Mouse (Mus musculus) cerebellum, adult 9-11 months (tissue): ENCODE measurements around the gene Cap2.

Experiments used
- DNase-seq: peaks from one replicate; pipeline ENCODE4 v3.0.0; 2022

Gene Cap2

GRCm38 (mm10) chr13:46501800-46502389 is at the start of gene Cap2:
TSS of gene Cap2 (plus strand) at chr13:46501848.
- DNase-seq, result peak; percentile 90

DNA sequence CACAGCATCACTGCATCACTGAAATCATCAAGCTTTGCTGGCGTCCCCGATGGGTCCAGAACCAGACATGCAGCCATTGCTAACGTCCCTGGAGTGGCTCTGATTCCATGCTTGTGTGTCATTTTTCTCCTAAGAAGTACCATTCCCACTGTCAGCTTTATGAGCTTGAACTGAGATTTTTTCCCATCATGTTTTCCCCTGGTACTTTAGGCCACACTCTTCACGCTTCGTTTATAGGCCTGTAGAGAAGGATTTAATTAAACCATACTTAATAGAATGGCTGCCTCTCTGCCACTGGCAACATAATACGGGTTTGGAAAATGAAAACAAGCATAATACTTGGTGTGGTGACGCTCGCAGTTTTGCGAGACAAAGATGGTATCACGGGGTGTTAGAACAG is 42.1 kb upstream of the Cap2 start:
- DNase-seq, result no peak

DNA sequence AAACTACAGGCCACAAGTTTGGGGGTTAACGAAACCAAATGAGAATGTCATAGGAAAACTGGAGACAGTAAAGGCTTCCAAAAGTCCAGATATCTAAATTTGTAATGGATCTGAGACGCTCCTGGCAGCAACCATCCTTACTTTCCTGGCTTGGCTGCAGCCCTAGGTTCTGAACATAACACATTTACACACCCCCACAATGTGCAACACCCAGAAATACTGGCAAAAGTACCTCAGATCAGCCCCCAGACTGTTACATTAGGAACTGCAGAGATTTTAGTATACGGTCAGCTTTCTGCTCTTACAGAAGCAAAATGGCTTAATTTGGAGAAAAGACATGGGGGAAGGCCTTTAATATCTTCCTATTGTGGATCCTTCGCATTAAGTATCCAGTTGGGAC is 39.4 kb upstream of the Cap2 start:
- no peak for DNase-seq

DNA sequence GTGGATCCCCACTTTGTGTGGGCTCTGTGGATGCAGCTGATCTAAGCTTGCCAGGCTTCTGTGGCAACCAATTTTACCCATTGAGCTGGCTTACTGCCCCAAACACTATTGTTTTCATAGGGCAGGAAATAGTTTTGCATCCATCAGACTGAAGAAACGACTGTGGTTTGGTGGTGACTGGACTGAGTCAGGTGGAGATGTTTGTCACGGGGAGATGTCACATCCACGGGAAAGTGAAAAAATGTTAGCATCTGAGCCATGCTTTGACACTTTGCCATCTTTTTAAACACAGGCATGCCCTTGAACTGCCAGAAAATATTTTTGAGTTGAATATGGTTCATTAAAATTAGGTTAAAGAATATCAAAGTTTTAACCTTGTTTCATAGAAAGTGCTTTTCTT is 37.9 kb upstream of the Cap2 start:
- no peak for DNase-seq

DNA sequence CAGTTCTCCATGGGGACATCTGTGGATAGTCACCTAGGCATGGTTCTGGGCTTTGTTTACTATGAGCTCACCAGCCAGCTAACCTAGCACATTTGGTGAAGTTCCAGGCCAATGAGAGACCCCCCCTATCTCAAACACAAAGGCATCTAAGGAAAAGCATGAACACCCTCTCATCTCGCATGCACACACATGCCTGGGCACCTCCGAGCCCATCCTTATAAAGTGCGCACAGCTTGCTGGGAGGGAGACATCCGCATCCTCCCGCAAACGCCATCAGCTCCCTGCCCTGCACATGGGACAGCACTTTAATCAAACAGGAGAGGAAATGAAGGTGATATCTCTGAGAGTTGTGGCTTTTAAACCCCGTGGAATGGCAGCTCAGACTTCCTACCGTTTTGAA is 33.4 kb upstream of the Cap2 start:
- no peak for DNase-seq

DNA sequence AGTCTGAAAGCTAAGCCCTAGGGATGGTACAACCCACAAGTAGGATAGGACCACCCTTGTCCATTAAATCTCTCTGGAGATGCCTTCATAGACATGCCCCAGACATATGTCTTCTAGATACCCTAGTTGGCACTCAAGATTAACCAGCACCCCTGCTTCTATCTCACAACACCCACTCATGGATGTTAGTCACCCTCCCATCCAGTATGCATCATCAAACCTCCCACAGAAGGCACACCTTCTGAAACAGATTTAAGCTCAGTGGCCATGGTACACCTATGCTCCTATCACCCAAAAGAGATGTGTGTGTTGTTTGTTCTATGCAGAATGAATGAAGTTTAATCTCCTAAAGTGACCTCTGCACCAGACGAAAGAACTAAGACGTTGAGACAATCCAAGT is 32.1 kb upstream of the Cap2 start:
- DNase-seq, result no peak

GRCm38 (mm10) chr13:46481271-46481670 is 20.4 kb upstream of the Cap2 start:
- no peak for DNase-seq

DNA sequence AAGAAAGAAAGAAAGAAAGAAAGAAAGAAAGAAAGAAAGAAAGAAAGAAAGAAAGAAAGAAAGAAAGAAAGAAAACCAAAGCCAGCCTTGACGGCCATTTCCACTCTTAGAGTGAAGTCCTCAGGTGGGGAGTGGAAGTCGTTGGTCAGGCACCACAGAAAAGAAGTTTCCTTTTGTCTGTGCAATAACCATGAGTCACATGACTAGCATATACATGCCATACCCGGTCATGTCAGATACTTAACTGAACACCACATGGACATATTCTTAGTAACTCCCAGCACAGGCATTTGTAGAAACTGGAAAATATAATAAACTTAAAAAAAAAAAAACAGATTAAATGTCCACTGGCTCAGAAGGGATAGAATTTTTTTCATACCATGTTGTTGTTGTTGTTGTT is 16.0 kb upstream of the Cap2 start:
- DNase-seq, result no peak

- peak; percentile 27 for DNase-seq
Measured at GRCm38 (mm10) chr13:46488166-46488565, 13.5 kb upstream of the Cap2 start.

- DNase-seq, result no peak
Measured at GRCm38 (mm10) chr13:46490644-46491043, 11.0 kb upstream of the Cap2 start.

DNA sequence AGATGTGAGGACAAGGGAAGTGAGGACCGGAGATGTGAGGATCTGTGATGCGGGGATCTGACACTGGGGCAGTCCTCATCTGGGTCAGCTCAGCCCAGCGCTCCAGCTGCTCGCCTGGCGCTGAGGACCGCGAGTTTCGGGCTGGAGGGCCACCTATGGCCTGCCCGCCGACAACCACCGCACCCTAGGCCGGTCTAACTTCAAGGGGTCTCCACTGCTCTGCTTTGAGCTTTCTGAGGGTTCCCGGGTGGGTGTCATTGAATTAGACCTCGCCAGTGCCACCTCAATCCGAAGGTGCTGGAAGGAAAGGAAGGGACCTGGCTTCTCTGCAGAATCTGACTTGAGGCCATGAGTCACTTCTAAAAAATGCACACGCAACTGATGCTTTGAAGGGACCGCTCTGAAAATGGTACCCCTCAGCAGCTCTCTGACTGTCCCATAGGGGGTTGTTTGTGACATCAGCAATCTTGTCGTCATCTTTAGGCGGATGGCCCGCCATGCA is 793 bp downstream of the Cap2 start:
- peak; percentile 49 for DNase-seq

GRCm38 (mm10) chr13:46507944-46508343 is 6.3 kb downstream of the Cap2 start:
- no peak for DNase-seq

- no peak for DNase-seq
Measured at GRCm38 (mm10) chr13:46508823-46509222, 7.2 kb downstream of the Cap2 start.

GRCm38 (mm10) chr13:46510460-46510859 is 8.8 kb downstream of the Cap2 start:
- no peak for DNase-seq

- DNase-seq, result no peak
Measured at GRCm38 (mm10) chr13:46514484-46514883, 12.8 kb downstream of the Cap2 start.

GRCm38 (mm10) chr13:46515120-46515523 is 13.5 kb downstream of the Cap2 start:
- DNase-seq, result no peak

GRCm38 (mm10) chr13:46515524-46515923 is 13.9 kb downstream of the Cap2 start:
- DNase-seq, result no peak

DNA sequence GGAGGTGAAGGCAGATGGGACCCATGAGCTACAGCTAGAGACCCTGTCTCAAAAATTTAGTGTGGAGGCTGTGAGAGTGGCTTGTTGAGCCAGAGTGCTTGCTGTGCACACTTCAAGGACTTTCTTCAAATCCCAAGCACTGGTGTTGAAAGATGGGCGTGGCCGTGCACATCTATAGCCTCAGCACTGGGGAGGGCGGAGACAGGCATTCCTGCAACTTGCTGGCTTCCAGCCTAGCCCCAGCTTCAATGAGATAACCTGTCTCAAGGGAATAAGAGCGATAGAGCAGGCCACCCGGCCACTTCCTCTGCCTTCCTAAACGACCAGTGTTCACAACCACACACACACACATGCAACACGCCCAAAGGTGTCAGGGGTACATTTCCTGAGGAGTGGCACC is 14.5 kb downstream of the Cap2 start:
- DNase-seq, result no peak

- DNase-seq, result peak; percentile 58
Measured at GRCm38 (mm10) chr13:46517211-46517685, 15.6 kb downstream of the Cap2 start.

- no peak for DNase-seq
Measured at GRCm38 (mm10) chr13:46521482-46521881, 19.8 kb downstream of the Cap2 start.

GRCm38 (mm10) chr13:46522798-46523197 is 21.1 kb downstream of the Cap2 start:
- DNase-seq, result no peak

GRCm38 (mm10) chr13:46523235-46523634 is 21.6 kb downstream of the Cap2 start:
- DNase-seq, result no peak

DNA sequence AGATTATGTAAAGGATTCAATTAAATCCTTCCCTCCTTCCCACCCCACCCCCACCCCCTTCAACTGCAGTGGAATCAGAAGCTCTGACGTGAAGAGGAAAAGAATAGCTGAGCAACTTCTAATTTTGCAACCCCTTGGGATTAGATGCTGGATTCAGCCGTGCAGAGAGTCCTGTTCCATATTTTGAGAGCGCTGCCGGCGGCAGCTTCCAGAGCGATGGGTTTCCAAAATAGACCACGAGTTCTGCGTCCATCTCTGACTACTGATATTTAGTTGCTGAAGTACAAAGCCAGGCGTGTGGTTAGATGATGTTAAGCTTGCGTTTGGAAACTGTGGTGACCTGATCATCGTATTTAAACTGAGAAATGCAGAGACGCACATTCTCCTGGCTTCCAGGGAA is 22.1 kb downstream of the Cap2 start:
- no peak for DNase-seq

- DNase-seq, result no peak
Measured at GRCm38 (mm10) chr13:46525295-46526255, 23.9 kb downstream of the Cap2 start.
